Mouse (Mus musculus): Measurements from ENCODE around the gene Fgf22. TPM values are rescaled to one million over a fixed set of nuclear protein-coding genes. Genes with fewer than 3 reads are reported as not detected.
A peak's percentile ranks its signal among the peaks of the same experiment; 100 is the strongest.

Fgf22 gene
- total RNA-seq, 2 experiments from 2014 or later = not detected

DNA sequence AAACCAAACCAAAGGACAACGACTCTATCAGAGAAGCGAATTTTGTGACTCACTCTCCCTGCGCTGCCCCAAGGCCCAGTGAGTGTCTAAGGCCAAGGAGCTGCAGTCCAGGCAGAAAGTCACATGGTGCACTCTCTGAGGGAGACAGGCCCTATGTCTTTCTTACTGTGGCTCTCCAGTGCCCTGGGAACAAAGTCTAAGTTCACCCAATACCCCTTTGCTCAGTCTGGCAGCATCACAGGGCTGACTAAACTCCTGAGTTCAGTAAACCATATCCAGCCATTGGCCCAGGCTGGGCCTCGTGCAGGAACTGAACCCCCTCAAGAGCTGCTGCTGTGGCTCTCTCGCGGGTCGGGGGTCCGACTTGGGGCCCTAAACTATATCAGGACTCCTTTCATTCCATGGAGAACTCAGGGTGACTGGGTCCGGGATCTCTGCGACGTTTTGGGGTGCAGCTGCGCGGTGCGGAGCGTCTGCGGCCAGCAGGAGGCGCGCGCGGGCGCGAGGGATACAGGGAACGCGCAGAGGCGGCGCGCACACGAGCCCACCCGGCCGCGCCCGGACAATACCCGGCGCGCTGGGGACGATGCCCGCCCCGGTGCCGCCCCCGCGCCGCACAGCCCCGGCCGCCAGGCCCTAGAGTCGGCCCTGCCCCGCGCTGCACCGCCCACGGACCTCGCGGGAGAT is 38.3 kb downstream of the Fgf22 start, which contains the start of gene Palm:
Gene Palm (plus strand): TSS at position 522 of the 687 bp plus-strand sequence.
- DNase-seq = peak; percentile 84

DNA sequence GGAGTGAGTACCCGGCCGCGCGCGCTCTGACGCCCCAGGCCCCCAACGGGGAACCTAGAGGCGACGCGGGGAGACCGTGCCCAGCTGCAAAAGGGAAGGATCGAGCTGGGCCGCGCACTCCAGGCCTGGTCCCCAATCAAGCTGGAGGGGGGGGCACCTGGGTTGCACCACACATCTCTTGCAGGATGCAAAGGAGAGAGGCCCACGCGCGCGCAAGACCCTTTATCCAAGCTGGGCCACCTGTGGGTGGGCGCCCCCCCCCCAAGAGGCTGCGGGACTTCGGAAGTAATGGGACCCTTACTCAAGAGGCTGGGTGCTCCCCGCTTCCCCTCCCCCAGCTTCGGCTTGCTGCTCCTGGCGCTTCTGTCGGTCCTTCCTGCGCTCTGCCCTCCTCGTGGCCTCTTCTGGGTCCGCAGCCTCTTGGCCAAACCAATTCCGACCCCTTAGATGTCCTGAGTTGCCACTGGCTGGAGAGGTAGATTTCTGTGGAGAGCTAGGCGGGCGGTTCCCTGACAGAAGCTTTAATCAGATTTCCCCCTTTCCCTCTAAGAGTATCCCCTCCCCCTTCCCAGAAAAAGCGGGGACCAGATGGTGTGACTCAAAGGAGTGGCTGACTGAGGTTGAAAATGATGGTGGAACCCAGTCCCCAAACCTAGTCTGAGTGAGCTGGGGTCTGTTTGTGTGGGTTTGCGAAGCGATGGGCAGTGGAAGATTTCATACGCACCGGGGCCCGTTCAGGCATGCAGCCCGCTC is 39.0 kb downstream of the Fgf22 start:
- DNase-seq = peak; percentile 46

DNA sequence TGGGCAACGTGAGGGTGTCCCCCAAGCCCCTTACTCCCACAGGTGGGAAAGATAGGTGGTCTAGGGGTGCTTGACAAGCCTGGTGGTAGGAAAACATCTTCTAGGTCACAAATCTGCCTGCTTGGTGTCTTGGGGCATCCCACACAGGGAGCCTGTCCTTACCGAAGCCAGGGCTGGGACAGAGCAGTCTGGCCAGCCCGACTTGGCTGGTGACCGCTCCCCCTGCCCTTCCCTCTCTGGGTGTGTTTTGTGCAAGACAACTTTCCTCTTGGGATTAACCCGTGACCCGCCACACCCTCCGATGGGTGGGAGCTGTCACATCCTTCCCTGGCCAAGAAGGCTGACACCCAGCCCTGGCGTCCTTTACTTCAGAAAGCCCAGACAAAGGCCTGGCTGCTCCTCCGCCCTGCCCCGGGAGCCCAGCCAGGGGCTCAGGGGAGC is 39.6 kb downstream of the Fgf22 start:
- DNase-seq = peak; percentile 79

DNA sequence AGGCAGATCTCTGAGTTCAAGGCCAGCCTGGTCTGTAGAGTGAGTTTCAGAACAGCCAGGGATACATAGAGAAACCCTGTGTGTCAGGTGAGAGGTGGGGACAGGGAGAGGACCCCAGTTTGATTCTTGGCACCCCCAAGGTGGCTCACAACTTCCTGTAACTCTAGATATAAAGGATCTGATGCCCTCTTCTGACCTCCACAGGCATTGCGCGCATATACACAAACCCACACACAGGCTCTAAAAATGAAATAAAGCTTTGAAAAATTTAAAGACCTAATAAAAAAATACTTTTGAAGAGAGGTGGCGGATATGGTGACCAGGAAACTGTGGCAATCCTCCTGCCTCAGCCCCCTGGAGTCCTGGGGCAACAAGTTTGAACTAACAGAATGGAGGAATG is 41.0 kb downstream of the Fgf22 start:
- no peak for DNase-seq

DNA sequence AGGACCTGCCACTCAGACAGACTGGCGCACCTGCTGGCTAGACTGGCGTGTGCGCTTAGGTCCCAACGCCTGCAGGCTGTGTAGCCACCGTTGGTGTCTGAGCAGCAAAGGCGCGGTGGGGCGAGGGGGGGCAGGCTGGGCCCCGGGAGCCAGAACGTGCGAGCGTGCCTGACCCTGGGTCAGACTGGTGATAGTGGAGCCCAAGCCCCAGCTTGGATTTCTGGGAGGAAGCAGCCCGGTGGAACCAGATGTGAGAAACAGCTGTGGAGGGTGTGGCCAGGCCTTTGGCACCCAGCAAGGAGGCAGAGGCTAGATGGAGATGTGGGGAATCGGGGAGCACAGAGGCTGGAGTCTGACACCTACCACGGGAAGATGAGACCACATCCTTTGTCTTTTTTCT is 42.5 kb downstream of the Fgf22 start:
- DNase-seq = peak; percentile 50

DNA sequence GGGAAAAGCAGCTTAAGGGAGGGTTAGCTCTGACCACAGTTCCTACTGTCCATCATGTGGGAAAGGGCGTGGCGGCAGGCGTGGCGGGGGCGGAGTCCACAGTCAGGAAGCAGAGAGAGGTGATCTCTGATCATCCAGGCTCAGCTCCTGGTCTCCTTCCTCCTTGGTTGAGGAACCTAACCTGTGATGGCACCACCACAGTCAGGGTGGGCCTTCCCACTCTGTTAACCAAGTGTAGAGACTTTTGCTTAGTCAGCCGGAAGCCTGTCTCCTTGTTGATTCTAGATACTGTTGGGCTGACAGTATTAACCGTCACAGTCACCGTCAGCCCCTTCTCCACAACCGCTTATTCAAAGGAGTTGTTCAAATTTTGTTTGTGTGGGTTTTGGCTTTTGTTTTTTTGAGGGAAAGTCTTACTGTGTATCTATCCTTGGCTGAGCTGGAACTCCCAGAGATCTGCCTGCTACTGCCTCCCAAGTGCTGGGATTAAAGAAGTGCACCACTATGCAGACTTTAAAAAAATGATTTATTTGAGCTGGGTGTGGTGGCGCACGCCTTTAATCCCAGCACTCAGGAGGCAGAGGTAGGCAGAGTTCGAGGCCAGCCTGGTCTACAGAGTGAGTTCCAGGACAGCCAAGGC is 43.5 kb downstream of the Fgf22 start:
- DNase-seq = no peak

DNA sequence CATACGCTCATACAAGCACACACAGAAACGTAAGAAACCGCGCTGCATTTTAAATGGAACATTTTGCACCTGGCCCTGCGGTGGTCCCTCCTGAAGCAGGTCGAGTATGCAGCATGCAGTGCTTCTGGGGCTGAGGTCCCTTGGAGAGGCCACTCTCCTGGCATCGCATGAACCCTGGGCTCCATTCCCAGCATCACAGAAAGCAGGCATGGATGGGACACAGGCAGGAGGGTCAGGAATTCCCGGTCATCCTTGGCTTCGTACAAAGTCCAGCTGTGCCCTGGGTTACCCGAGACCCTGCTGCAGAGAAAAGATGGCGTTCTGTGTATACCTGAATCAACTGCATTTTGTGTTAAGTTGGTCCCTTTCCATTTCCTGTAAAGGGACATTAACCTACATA is 45.6 kb downstream of the Fgf22 start:
- DNase-seq = no peak

DNA sequence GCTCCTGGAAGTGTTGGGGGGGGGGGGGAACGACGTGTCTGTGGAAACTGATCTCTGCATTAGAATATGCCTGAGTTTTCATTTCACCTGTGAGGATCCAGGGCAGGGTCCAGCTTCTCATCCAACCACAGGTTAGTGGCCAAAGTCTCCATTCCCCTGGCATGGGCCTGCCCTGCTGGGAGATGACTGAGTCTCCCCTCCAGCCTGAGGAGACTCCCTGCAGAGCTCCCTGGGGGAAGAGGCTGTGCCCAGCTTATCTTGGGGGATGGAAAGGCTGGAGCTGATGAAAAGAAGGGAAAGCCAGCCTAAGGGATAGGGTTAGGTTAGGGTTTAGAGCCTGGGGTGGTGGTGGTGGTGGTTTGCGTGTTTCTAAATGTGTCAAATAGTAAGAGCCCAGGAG is 47.0 kb downstream of the Fgf22 start:
- DNase-seq = no peak

DNA sequence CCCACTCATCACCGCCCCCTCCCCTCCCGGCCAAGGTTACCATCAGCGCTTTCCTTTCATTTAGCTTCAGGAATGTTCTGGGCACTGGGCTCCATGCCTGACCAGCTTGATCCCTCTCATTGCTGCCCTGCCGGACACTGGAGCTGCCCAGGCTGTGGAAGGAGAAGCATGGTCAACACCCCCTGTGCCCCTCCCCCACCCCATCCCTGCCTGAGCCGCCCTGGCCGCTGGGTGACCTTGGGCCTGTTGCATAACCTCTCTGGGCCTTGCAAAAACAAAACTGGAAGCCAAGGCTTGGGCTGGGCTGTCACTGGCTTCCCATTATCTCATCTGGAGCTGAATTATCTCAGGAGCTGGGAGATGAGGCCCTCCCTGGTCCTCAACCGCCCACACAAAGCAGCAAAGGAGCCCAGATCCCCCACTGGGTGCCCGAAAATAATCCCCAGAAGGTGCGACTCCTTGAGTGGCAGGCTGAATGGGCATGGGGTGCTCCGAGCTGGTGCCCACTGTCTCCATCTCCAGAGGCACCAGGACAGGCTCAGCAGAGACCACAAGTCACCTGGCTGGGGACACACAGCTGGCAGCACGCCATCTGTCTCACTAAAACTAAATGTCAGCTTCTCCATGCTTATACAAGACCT is 47.6 kb downstream of the Fgf22 start:
- DNase-seq = peak; percentile 52

DNA sequence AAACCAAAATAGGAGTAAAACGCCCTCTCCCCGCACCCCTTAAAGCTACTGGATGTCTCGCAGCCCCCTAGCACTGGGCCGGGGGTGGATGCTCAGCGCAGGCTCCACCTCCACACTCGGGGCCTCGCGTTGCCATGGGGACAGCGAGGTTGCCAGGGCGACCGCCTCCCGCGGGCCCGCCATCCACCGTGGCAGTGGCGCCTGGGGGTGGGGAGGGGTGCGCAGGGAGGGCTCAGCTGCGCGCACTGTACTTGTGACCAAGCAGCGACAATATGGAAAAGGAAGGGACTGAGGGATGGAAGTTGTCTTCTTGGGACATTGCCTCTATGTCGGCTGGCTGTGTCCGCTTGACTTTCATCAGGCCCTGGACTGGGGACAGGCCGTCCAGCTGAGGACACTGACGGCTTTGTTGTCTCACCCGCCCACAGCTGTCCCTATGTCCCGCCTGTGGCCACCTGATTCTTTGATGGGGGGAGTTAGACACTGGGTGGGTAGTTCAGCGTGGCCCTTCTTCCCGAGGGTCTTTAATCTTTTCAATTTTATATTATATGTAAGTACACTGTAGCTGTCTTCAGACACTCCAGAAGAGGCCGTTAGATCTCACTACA is 48.9 kb downstream of the Fgf22 start:
- peak; percentile 65 for DNase-seq

DNA sequence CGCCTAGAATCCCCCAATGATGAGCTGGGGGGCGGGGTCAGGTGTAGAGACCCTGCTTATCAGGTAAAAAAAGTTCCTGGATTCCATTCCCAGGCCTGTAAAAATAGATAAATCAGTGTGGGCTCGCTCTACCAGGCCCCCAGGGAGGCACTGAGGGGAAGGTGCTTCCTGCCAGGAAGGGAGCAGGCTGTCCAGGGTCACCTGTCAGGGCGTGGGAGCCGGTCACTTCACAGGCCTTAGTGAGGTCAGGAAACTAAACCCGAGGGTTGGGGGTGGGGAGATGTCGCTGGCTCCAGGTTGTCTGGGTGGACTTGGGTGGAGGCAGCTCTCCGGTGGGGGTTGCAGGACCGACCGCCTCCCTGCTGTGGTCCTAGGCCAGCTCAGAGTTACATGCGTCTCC is 50.8 kb downstream of the Fgf22 start:
- DNase-seq = peak; percentile 76

DNA sequence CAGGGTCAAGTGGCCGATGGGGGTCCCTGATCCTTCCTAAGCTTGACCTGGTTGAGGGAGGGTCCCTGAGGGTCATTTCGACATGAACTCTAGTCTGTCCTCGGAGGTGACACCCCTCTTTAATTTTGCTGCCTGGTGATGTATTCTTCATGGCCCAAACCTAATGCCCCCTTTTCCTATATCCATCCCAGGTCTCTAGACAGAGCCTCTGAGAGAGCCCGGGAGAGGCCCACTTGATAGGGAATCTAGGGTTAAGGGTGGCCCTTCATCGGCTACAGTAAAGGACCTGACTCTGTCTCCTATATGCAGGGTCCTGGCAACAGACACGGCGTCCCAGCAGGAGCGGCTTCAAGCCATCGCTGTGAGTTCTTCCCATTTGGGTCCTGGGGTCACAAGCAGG is 51.5 kb downstream of the Fgf22 start:
- DNase-seq = no peak

DNA sequence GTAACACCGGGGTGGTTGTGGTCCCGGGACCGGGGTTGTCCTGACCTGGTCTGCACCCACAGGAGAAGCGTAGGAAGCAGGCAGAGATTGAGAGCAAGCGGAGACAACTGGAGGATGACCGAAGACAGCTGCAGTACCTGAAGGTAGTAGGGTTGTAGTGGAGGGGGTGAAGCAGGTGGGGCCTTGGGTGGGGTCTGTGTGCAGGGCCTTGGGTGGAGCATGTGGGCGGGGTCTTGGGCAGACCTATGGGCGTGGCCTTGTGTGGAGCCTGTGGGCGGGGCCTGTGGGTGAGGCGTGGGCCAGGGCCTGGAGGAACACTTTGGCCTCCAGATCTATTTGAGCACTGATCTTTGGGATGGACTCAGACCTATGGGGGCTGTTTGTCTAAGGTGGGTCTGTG is 52.1 kb downstream of the Fgf22 start:
- peak; percentile 50 for DNase-seq

DNA sequence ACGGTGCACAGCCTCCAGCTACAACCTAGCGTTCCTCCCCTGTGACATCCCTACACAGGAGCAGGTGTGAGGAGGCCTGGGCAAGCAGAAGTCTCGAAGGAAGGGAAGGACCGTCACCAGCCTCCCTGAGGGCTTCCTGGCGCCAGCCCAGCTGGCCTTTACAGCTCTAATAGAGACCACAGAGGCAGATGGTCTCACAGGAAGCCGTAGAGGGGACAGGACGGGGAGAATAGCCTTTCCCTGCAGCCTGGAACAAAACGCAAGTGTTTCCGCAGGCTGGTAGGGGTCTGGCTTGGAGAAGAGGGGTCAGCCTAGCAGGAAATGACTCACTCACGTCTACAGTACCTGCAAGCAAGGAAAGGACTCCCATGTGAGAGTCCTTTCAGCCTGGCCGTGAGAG is 53.0 kb downstream of the Fgf22 start:
- DNase-seq = peak; percentile 70

Other genes starting within 250 kb of the Fgf22 start
- 1 to 10 TPM; 5.7 to 6.0 TPM for gene Plpp2, start 221.3 kb upstream of the Fgf22 start, total RNA-seq (2021)
- gene Mier2, start 199.9 kb upstream of the Fgf22 start, total RNA-seq (2021) = 10 to 100 TPM; 19.7 to 21.9 TPM
- not detected for gene Theg, start 167.7 kb upstream of the Fgf22 start, total RNA-seq (2021)
- under 1 TPM; 0.10 to 0.11 TPM for gene C2cd4c, start 141.1 kb upstream of the Fgf22 start, total RNA-seq (2021)
- gene Shc2, start 117.2 kb upstream of the Fgf22 start, total RNA-seq (2021) = 1 to 10 TPM; 3.2 to 3.7 TPM
- not detected for gene Odf3l2, start 109.3 kb upstream of the Fgf22 start, total RNA-seq (2021)
- gene Madcam1, start 90.5 kb upstream of the Fgf22 start, total RNA-seq (2021) = under 1 TPM; 0.36 to 0.67 TPM
- gene Tpgs1, start 85.7 kb upstream of the Fgf22 start, total RNA-seq (2021) = 10 to 100 TPM; 18.8 to 20.3 TPM
- 100 to 1,000 TPM; 134 to 145 TPM for gene Cdc34, start 72.9 kb upstream of the Fgf22 start, total RNA-seq (2021)
- 1 to 10 TPM; 2.9 to 3.7 TPM for gene Gzmm, start 66.1 kb upstream of the Fgf22 start, total RNA-seq (2021)
- 100 to 1,000 TPM; 793 to 876 TPM for gene Bsg, start 50.6 kb upstream of the Fgf22 start, total RNA-seq (2021)
- 1 to 10 TPM; 7.6 to 9.5 TPM for gene Hcn2, start 38.4 kb upstream of the Fgf22 start, total RNA-seq (2021)
- gene Polrmt, start 8.5 kb upstream of the Fgf22 start, total RNA-seq (2021) = 10 to 100 TPM; 35.4 to 39.6 TPM
- gene Rnf126, start 11.9 kb downstream of the Fgf22 start, total RNA-seq (2021) = 10 to 100 TPM; 40.3 to 45.9 TPM
- 10 to 100 TPM; 10.3 TPM for gene Fstl3, start 22.2 kb downstream of the Fgf22 start, total RNA-seq (2021)
- gene Prss57, start 35.9 kb downstream of the Fgf22 start, total RNA-seq (2021) = not detected
- gene Palm, start 38.5 kb downstream of the Fgf22 start, total RNA-seq (2021) = 10 to 100 TPM; 78.5 to 88.6 TPM
- gene Misp, start 65.9 kb downstream of the Fgf22 start, total RNA-seq (2021) = under 1 TPM; 0.14 to 0.45 TPM
- 100 to 1,000 TPM; 167 to 182 TPM for gene Ptbp1, start 99.4 kb downstream of the Fgf22 start, total RNA-seq (2021)
- not detected for gene Prtn3, start 119.4 kb downstream of the Fgf22 start, total RNA-seq (2021)
- gene Plppr3, start 119.6 kb downstream of the Fgf22 start, total RNA-seq (2021) = 1 to 10 TPM; 2.5 to 2.9 TPM
- not detected for gene Elane, start 131.2 kb downstream of the Fgf22 start, total RNA-seq (2021)
- gene Cfd, start 135.8 kb downstream of the Fgf22 start, total RNA-seq (2021) = under 1 TPM in 1 of 2 experiments, not detected in 1; 0.38 TPM
- gene Med16, start 153.8 kb downstream of the Fgf22 start, total RNA-seq (2021) = 10 to 100 TPM; 67.1 to 68.2 TPM
- not detected for gene Gm26602, start 155.8 kb downstream of the Fgf22 start, total RNA-seq (2021)
- gene Kiss1r, start 161.9 kb downstream of the Fgf22 start, total RNA-seq (2021) = under 1 TPM; 0.25 to 0.33 TPM
- gene R3hdm4, start 166.1 kb downstream of the Fgf22 start, total RNA-seq (2021) = 100 to 1,000 TPM in 1 of 2 experiments, 10 to 100 TPM in 1; 91.0 to 100 TPM
- gene Arid3a, start 172.0 kb downstream of the Fgf22 start, total RNA-seq (2021) = 1 to 10 TPM; 4.2 to 4.3 TPM
- gene Wdr18, start 205.1 kb downstream of the Fgf22 start, total RNA-seq (2021) = 10 to 100 TPM; 25.5 to 28.5 TPM
- gene Grin3b, start 215.6 kb downstream of the Fgf22 start, total RNA-seq (2021) = under 1 TPM in 1 of 2 experiments, not detected in 1; 0.21 TPM
- gene Tmem259, start 229.3 kb downstream of the Fgf22 start, total RNA-seq (2021) = 100 to 1,000 TPM; 117 to 120 TPM
- 100 to 1,000 TPM; 109 to 113 TPM for gene Cnn2, start 233.5 kb downstream of the Fgf22 start, total RNA-seq (2021)
- gene Abca7, start 241.4 kb downstream of the Fgf22 start, total RNA-seq (2021) = 1 to 10 TPM; 6.9 to 8.1 TPM

Data from heart, postnatal 4 days (tissue).